Mouse (Mus musculus) embryonic stem cell, embryonic (primary cell): ENCODE results near the gene Mgl2.
"Not testable (repeated sequence)": the region's sequence is repeated elsewhere in the genome, so short reads cannot be mapped to it uniquely, and the experiment has no call there.

Source experiments
- CTCF ChIA-PET, 4 experiments: fragments of 300-600 bp in 2 of 4; fragments of 350-600 bp in 2 of 4; sonication (Branson Sonifier 250); formaldehyde crosslinking; loops; one replicate each; lab custom pipeline; 2022; ENCODE audit warnings: inconsistent platforms in 2 of 4; lab: Charles Lee
- POLR2A ChIA-PET, 4 experiments: fragments of 300-600 bp in 2 of 4; fragments of 350-600 bp in 2 of 4; sonication (Branson Sonifier 250); formaldehyde crosslinking; loops; one replicate each; lab custom pipeline; 2022; ENCODE audit warnings: antibody characterized with exemption in 4 of 4, inconsistent platforms in 1 of 4; lab: Charles Lee

Mgl2 gene

DNA sequence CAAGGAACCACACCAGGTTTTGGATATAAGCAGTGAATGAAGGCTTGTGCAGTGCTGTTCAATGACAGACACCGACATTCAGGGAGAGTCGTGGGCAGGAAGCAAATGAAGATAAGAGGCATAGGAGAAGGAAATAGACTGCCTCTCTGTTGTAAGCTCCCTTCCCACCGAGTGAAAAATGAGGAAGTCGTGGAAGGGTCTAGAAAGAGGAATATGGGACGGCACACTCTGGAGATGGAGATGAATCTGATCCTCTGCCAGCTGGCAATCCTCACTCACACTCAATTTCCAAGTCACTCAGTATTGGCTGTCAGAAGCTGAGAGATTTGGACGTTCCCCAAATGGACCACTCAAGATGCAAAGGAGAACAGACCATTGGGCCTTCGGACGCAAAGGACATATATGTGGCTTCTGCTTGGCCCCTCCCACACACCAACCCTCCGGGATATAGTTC lies at the start of gene Mgl2:
TSS of gene Mgl2 (plus strand) at position 404 of the 454 bp plus-strand sequence.
- POLR2A ChIA-PET: no interaction called here
- CTCF ChIA-PET: interaction anchor here in 1 of 4 experiments (0.5 kb wide), 1 partner anchor 33 kb away, joined by 4 read pairs; no protein-coding TSS in a partner anchor

DNA sequence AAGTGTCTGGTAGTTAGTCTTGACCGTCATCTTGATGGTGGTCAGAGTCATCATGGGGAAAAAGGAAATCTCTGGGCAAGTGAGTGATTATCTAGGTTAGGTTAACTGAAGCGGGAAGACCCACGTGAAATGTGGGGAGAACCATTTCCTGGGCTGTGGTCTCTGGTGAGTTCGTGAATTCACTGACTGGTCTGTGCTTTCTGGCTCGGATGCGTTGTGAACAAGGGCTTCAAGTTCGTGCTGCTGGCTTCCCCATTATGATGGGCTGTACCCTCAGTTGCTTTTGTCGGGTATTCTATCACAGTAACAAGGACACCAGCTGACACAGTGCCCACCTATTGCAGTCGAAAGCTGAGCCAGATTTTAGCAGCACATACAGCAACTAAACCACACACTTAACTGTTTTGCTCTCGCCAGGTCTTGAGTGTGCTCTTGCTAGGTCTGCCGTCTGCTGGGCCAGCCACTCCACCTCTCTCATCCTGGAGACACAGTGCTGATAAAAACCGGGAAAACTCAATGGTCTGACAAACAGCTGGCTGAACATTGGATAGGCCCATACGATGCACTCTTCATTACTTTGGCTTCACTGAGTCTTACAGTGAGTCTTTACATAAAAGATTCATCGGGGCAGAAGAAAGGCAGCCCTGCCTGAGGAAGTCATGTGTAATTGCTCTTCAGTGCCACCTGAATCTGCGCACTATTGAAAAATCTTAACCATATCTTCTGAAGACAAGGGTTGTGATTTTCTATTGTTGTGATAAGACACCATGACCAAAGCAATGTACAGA lies 49.1 kb upstream of the Mgl2 start:
- CTCF ChIA-PET: interaction anchor here in 1 of 4 experiments (1.0 kb wide), 1 partner anchor 29 kb away, joined by 3 read pairs; no protein-coding TSS in a partner anchor
- POLR2A ChIA-PET: no interaction called here

DNA sequence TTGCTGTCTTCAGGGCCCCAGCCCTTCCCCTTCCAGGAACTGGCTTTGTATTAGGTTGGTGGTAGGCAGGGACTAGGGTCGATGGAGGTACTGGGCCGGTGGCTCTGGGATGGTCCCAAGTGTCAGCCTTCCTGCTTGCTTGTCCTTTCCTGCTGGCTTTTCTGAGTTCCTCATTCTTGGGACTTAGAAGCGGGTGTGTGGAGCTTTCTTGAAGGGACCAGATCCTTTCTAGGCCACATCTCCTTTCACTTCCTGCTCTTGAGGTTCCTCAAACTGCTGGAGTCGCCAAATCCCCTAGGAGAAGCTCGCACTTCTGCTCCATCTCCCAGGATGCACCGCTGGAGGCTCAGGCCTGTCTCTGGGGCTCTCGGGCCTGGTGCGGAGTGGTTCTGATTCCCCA lies 45.6 kb upstream of the Mgl2 start:
- ChIA-PET CTCF (interaction anchor here in 3 of 4 experiments (0.6 to 1.3 kb wide), 5 partner anchors 10 to 147 kb away, joined by 3 to 8 read pairs (median 4); no protein-coding TSS in a partner anchor), POLR2A (interaction anchor here in 1 of 4 experiments (0.8 to 1.2 kb wide), 2 partner anchors 22 to 185 kb away, joined by 3 to 4 read pairs; no protein-coding TSS in a partner anchor)

DNA sequence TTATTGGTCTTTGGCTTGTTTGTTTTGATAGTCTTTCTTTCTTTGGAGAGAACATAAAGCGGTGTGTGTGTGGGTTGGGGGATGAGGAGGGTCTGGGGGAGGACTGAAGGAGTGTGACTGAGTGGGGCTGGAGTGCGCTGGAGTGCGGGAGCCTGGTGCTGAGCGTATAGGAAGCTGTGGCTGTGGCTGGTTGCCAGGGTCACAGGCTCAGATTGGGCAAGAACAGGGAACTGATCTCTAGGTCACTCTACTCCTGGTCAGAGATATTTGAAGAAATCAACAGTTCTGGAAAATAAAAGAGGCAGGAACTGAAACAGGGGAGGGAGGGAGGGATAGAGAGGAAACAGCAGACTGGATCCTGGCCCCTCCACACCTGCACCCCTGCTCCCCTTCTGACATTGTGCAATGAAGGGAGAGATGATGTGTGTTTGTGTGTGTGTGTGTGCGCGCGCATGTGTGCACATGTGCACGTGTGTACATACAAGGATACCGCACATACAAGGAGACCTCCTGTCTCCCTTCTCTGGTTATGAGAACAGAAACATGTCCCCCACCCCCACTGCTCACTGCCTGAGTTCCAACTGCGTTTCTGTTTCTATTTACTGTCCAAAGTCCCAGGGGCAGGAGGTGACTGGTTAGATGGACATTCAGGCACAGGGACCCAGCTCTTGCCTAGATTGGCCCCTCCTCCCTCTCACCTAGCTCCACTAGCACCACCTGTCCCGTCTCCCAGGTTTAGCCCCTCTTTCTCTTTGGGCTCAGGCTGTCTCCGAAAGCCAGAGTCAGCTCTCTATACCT lies 37.9 kb upstream of the Mgl2 start, which contains the start of gene Asgr2:
TSS of gene Asgr2 (plus strand) at position 659 of the 798 bp plus-strand sequence.
- ChIA-PET POLR2A (interaction anchor here in 2 of 4 experiments (0.6 to 1.3 kb wide), 3 partner anchors 9 to 14 kb away, joined by 3 read pairs; no protein-coding TSS in a partner anchor), CTCF (interaction anchor here in 1 of 4 experiments (0.7 kb wide), 1 partner anchor 18 kb away, joined by 3 read pairs; no protein-coding TSS in a partner anchor)

DNA sequence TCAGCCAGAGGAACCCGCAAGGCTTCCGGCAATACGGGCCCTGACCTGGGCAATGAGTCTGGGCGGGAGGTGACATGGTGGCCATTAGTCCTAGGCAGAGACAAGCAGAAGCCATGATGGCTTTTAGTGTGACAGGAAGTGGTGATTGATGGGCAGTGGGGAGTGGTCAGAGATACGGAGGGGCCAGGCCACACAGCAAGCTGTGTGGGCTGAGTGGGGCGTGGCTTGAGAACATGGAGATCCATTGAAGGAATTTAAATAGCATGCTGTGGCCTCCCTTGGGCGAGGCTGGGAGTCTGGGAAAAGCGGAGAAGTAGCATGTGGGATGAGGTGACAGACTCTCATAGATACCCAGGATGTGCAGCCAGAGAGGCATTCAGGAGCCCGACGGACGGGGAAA lies 32.7 kb upstream of the Mgl2 start:
- CTCF ChIA-PET: no interaction called here
- POLR2A ChIA-PET: interaction anchor here in 2 of 4 experiments (0.6 to 1.3 kb wide), 2 partner anchors 37 to 76 kb away, joined by 3 to 4 read pairs; no protein-coding TSS in a partner anchor

DNA sequence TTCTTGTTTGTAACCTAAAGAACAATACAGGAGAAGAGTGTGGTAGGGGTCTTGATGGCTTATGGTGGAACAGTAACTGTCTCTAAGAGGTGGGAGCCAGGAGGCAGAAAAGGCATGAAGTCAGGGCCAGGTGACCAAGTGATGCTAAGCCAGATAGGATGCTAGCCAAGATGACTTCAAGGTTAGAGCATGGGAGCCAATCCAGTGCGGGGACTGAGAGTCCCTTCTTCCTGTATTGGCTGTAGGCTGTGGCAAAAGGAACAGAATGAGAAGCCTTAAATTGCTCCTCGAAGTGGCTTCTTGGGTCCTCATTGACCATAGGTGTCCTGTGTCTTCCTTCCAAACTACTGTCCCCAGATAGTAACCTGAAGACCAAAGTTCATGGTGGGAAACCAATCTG lies 31.0 kb upstream of the Mgl2 start:
- POLR2A ChIA-PET: no interaction called here
- CTCF ChIA-PET: no interaction called here

DNA sequence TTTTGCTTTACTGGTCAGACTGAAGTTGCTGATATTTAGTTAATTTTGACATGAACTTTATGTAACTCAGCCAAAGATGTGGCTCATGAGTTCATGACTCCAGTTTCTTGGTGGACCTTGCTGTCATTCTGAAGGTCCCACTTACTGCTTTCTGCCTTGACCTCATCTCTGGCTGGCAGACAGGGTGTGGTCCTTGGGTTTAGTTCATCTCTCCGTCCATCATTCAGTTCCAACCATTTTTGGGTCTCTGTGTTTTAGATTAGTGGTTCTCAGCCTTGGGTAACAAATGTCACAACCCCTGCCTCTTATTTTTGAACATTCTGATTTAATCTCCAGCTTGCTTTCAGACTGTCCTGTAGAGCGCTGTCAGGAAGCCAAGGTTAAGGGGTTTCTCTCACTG lies 30.3 kb upstream of the Mgl2 start:
- ChIA-PET POLR2A (no interaction called here), CTCF (no interaction called here)

DNA sequence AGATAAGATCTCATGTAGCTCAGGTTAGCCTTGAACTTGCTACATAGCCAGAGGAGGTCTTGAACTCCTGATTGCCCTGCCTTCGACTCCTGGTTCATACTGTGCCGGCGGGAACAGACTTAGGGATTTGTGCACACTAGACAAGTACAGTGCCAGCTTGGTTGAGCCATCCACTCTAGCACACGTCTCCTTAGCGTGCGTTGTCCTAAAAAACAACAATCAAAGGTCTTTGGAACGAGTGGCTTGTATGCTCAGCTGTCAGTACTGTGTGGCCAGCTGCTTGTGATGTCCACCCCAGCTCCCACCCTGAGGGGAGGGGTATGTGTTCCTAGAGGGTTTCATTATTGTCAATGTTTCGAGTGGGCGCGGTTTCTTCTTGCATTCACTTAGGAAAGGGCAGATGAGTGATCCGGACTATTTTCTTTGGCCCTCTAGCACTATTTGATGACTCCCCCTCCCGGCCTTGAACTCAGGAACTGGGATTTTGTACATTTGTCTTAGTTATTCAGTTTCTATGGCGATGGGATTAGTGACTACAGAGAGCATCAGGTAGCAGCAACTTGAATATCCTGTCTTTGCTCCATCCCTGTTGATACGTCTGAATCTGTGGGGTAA lies 26.3 kb upstream of the Mgl2 start:
- POLR2A ChIA-PET: interaction anchor here in 1 of 4 experiments (0.6 kb wide), 1 partner anchor 13 kb away, joined by 5 read pairs; no protein-coding TSS in a partner anchor
- CTCF ChIA-PET: interaction anchor here in 1 of 4 experiments (1.1 kb wide), 1 partner anchor 48 kb away, joined by 3 read pairs; no protein-coding TSS in a partner anchor

DNA sequence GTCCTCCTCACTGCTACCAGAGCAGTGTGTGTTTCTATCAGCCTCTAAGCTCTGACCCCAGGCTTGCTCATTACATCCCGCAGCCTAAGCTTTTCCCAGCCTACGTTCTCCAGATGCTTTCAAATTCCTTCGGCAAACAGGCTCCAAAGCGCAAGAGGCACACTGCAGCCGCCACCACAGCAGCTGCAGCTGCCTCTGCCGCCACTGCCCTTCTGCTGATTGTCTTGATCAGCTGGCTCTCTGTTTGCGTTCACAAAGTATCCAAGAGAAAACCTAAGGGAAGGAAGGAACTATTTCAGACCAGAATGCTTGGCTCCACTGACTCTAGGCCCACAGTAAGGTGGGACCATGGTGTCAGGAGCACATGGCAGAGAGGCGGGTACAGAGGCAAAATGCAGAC lies 23.0 kb upstream of the Mgl2 start:
- ChIA-PET POLR2A (interaction anchor here in 1 of 4 experiments (0.8 to 1.3 kb wide), 3 partner anchors 14 to 22 kb away, joined by 3 to 4 read pairs (median 3); partner anchors contain the start of gene Asgr2), CTCF (interaction anchor here in 3 of 4 experiments (0.5 to 1.9 kb wide), 7 partner anchors 32 to 173 kb away, joined by 3 to 10 read pairs (median 5); no protein-coding TSS in a partner anchor)

DNA sequence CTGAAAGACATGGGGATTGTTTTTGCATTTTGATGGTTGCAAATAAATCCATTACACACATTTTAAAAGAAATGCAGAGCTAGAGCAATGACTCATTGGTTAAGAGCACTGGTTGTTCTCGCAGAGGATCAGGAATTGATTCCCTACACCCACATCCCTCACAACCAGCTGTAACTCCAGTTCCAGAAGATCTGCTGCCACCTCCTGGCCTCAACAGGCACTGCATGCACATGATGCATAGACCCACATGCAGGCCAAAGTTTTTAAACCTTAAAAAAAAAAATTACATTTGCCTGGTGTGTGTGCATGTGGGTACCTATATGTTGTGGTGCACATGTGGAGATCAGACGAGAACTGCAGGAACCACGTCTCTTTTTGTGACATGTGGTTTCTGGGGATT lies 20.0 kb upstream of the Mgl2 start:
- ChIA-PET CTCF (interaction anchor here (0.5 to 2.6 kb wide), 18 partner anchors 17 to 670 kb away, joined by 3 to 28 read pairs (median 4); partner anchors contain the start of genes Slc2a4 (in 2 of the 4) and Asgr2 (in 1 of the 4)), POLR2A (interaction anchor here in 2 of 4 experiments (0.6 kb wide), 2 partner anchors 639 to 684 kb away, joined by 3 to 6 read pairs; no protein-coding TSS in a partner anchor)

DNA sequence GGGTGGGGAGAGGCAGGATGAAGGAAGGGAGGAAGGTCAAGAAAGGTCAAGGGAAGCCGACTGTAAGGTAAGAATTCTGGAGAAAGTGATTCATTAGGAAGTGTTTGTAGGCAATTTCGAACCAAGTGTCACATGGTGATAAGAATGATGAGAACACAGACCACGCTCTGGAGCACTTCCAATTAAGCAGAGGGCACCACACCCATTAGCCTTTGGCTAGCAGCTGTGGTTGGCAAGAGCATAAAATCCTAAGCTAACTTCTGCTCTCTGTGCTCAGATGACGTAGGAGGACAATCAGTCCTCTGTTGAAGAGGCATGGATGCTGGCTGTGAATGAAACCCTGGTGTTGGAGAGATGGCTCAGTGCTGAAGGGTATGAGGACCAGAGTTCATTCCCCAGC lies 15.6 kb upstream of the Mgl2 start:
- ChIA-PET CTCF (no interaction called here), POLR2A (interaction anchor here in 1 of 4 experiments (0.7 kb wide), 1 partner anchor 411 kb away, joined by 4 read pairs; no protein-coding TSS in a partner anchor)

DNA sequence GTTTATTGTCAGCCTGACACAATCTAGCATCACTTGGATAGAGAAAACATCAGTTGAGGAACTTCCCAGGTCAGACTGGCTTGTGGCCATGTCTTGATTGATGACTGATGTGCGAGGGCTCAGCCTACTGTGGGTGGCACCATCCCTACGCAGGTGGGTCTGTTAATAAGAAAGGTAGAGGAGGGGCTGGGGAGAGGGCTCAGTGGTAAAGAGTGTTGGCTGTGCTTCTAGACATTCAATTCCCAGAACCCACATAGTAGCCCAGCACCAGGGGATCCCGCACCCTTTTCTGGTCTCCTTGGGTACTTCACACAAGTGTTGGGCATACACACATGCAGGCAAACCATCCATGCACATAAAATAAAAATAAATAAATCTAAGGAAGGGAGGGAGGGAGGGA lies 14.2 kb upstream of the Mgl2 start:
- POLR2A ChIA-PET: interaction anchor here in 1 of 4 experiments (1.4 kb wide), 1 partner anchor 181 kb away, joined by 3 read pairs; no protein-coding TSS in a partner anchor

DNA sequence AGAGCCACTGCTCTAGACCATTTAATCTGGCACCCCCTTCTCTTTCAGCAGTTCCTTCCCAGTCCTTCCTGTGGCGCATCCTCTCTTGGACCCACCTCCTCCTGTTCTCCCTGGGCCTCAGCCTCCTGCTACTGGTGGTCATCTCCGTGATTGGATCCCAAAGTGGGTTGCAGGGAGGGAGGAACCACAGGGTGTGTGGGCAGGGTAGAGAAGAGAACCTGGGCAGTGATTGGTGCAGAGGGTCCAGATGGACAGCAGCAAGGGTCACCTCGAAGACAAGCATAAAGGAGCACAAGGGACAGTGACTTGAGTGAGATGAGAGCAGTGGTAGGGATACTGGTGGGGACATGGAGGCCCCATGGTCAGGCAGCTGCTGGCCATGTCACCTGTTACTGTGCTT lies 4.9 kb downstream of the Mgl2 start:
- CTCF ChIA-PET, POLR2A ChIA-PET: not testable (repeated sequence)

More for the DNA sequence above, 14.2 kb upstream of the Mgl2 start:
- CTCF ChIA-PET: no interaction called here

DNA sequence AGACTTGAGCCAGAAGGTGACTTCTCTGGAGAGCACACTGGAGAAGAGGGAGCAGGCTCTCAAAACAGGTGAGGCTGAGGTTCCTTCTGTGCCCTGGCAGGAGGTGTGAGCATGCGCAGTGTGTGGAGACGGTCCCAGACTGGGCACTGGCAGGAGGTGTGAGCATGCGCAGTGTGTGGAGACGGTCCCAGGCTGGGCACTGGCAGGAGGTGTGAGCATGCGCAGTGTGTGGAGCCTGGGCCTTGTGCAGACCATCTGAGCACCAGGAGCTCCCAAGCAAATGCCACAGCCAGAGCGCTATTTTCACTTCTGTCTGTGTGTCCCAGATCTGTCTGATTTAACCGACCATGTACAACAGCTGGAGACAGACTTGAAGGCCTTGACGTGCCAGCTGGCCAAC lies 5.8 kb downstream of the Mgl2 start:
- POLR2A ChIA-PET: not testable (repeated sequence)
- CTCF ChIA-PET: interaction anchor here in 1 of 4 experiments (0.7 kb wide), 1 partner anchor 10 kb away, joined by 3 read pairs; no protein-coding TSS in a partner anchor

DNA sequence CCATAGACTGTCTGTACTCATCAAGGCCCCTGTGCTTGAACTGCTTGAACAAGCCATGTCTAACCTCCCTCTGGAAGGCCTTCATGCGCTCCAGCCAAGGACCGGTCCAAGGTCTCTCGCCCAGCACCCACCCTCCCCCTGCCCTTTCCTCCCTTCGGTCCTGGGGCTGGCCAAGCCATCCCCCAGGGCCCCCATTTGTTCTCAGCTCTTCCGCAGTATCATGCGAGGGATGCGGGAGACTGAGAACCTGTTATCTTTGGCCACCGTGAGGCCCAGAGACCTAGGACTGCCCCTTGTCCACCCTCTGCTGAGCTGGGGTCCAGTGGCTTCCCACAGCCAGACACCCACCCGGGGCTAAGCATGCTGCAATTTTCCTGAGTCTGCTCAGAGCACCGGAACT lies 9.0 kb downstream of the Mgl2 start:
- ChIA-PET CTCF (no interaction called here), POLR2A (interaction anchor here in 1 of 4 experiments (0.7 kb wide), 1 partner anchor 75 kb away, joined by 3 read pairs; no protein-coding TSS in a partner anchor)

DNA sequence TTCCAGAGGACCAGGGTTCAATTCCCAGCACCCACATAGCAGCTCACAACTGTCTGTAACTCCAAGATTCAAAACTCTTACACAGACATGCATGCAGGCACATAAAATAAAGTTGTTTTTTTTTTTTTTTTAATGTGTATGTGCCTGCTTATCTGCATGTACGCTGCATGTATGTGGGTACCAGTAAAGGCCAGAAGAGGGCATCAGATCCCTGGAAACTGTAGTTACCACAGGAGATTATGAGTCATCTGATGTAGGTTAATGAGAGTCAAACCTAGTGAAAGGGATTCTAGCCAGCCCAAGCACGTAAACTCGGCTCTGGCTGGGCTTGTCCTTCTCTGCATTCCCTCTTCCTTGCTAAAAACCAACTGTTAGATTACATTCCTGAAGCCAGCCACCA lies 20.9 kb downstream of the Mgl2 start:
- POLR2A ChIA-PET: no interaction called here
- CTCF ChIA-PET: no interaction called here

DNA sequence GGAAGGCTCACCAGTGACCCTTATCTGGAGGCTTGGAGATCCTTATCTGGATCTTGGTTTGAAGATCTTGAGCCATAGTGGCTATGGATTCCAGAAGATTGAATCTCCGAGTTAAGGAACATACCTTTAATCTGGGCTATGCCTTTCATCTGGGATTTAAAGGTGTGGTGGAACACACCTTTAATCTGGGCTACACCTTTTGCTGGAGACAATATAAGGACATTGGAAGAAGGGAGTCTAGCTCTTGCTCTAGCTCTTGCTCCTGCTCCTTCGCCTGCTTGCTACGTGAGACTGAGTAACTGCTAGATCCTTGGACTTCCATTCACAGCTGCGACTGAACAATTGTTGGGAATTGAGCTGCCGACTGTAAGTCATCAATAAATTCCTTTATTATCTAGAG lies 25.8 kb downstream of the Mgl2 start, which contains the start of gene Clec10a:
TSS of gene Clec10a (plus strand) at position 301 of the 400 bp plus-strand sequence.
- CTCF ChIA-PET, POLR2A ChIA-PET: not testable (repeated sequence)

DNA sequence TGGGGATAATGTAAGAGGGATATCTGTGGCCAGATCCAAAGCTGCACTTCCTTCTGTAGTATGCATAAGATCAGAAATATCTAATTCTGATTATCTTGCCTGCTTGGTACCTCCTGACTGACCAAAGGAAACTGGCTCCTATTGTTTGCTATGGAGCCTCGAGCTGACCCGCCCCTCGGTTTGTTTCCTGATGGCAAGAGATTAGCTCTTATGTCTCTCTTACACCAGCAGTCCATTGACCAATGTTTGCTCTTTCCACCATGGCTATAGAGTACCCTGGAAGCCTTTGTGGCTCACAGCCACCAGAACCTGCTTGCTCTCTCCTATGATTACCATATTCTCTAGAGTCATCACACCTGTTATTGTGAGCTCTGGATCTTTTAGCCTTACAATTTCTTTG lies 32.2 kb downstream of the Mgl2 start:
- ChIA-PET POLR2A (no interaction called here), CTCF (no interaction called here)
